Mouse (Mus musculus): Measurements from ENCODE around the gene Asb15.

Asb15 gene

GRCm38 (mm10) chr6:24528064-24528243, at the start of gene Asb15:
Gene Asb15, plus strand, starts transcription at chr6:24528144.
- in situ Hi-C loops (cut with MboI; ENCODE audit: low sequenced_read_pairs): loop anchor here (10.0 kb wide), 1 partner anchor 97 kb away; no protein-coding TSS in a partner anchor

GRCm38 (mm10) chr6:24486530-24486929, 41.4 kb upstream of the Asb15 start:
- in situ Hi-C loops (cut with MboI; ENCODE audit: low sequenced_read_pairs): no loop called here

GRCm38 (mm10) chr6:24490341-24490740, 37.6 kb upstream of the Asb15 start:
- in situ Hi-C loops (cut with MboI; ENCODE audit: low sequenced_read_pairs): no loop called here

GRCm38 (mm10) chr6:24504141-24504540, 23.8 kb upstream of the Asb15 start:
- in situ Hi-C loops (cut with MboI; ENCODE audit: low sequenced_read_pairs): no loop called here

GRCm38 (mm10) chr6:24514552-24515284, 13.2 kb upstream of the Asb15 start, which contains the start of gene Iqub:
Gene Iqub, minus strand, starts transcription at chr6:24515067.
- in situ Hi-C loops (cut with MboI; ENCODE audit: low sequenced_read_pairs): no loop called here

GRCm38 (mm10) chr6:24516197-24516596, 11.7 kb upstream of the Asb15 start:
- in situ Hi-C loops (cut with MboI; ENCODE audit: low sequenced_read_pairs): no loop called here

- in situ Hi-C loops (cut with MboI; ENCODE audit: low sequenced_read_pairs): loop anchor here (10.0 kb wide), 1 partner anchor 99 kb away; no protein-coding TSS in a partner anchor
These were observed 2.2 kb upstream of the Asb15 start for GRCm38 (mm10) chr6:24525705-24526104.

GRCm38 (mm10) chr6:24527155-24528063, 535 bp upstream of the Asb15 start, which contains the start of gene Ndufa5:
Gene Ndufa5, minus strand, starts transcription at chr6:24528013.
- in situ Hi-C loops (cut with MboI; ENCODE audit: low sequenced_read_pairs): loop anchor here (10.0 kb wide), 1 partner anchor 97 kb away; no protein-coding TSS in a partner anchor

GRCm38 (mm10) chr6:24530166-24530565, 2.2 kb downstream of the Asb15 start:
- in situ Hi-C loops (cut with MboI; ENCODE audit: low sequenced_read_pairs): no loop called here

GRCm38 (mm10) chr6:24530711-24531420, 2.9 kb downstream of the Asb15 start:
- in situ Hi-C loops (cut with MboI; ENCODE audit: low sequenced_read_pairs): no loop called here

GRCm38 (mm10) chr6:24532804-24533203, 4.9 kb downstream of the Asb15 start:
- in situ Hi-C loops (cut with MboI; ENCODE audit: low sequenced_read_pairs): no loop called here

- in situ Hi-C loops (cut with MboI; ENCODE audit: low sequenced_read_pairs): no loop called here
These were observed 10.5 kb downstream of the Asb15 start for GRCm38 (mm10) chr6:24538435-24538834.

- in situ Hi-C loops (cut with MboI; ENCODE audit: low sequenced_read_pairs): loop anchor here (10.0 kb wide), 1 partner anchor 65 kb away; no protein-coding TSS in a partner anchor
These were observed 12.2 kb downstream of the Asb15 start for GRCm38 (mm10) chr6:24540106-24540505.

GRCm38 (mm10) chr6:24542393-24542792, 14.4 kb downstream of the Asb15 start:
- in situ Hi-C loops (cut with MboI; ENCODE audit: low sequenced_read_pairs): loop anchor here (10.0 kb wide), 1 partner anchor 62 kb away; no protein-coding TSS in a partner anchor

GRCm38 (mm10) chr6:24543119-24543591, 15.2 kb downstream of the Asb15 start:
- in situ Hi-C loops (cut with MboI; ENCODE audit: low sequenced_read_pairs): loop anchor here (10.0 kb wide), 1 partner anchor 62 kb away; no protein-coding TSS in a partner anchor

GRCm38 (mm10) chr6:24546716-24547420, 18.9 kb downstream of the Asb15 start:
- in situ Hi-C loops (cut with MboI; ENCODE audit: low sequenced_read_pairs): loop anchor here (10.0 kb wide), 1 partner anchor 58 kb away; no protein-coding TSS in a partner anchor

- in situ Hi-C loops (cut with MboI; ENCODE audit: low sequenced_read_pairs): loop anchor here (10.0 kb wide), 1 partner anchor 55 kb away; no protein-coding TSS in a partner anchor
These were observed 21.9 kb downstream of the Asb15 start for GRCm38 (mm10) chr6:24549801-24550200.

- in situ Hi-C loops (cut with MboI; ENCODE audit: low sequenced_read_pairs): no loop called here
These were observed 24.1 kb downstream of the Asb15 start for GRCm38 (mm10) chr6:24552046-24552445.

GRCm38 (mm10) chr6:24554427-24555086, 26.6 kb downstream of the Asb15 start:
- in situ Hi-C loops (cut with MboI; ENCODE audit: low sequenced_read_pairs): no loop called here

GRCm38 (mm10) chr6:24555488-24555887, 27.5 kb downstream of the Asb15 start:
- in situ Hi-C loops (cut with MboI; ENCODE audit: low sequenced_read_pairs): no loop called here
